ENCODE assay signal across 8 mouse cellular contexts in the genomic region with DNA sequence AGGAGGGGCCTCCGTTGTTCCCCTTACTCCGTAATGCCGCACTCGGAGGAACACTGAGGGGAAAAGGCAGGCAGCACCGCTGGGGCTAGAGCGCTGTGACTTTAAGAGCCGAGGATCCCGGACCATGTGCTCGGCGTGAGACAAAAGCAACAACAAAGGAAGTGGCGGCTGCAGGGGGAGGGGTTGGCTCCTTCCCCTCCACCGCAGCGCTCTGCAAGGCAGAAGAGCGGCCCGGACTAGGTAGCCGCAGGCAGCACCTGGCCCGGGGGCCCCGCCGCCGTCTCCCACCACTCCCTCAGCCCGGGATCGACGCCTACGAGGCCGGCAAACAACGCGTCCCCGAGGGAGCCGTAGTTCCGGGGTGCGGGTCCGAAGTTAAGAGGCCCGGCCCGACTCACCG. TPM values are rescaled to one million over a fixed set of nuclear protein-coding genes. Genes with fewer than 3 reads are reported as not detected.
DNase-seq lines count a peak whose midpoint lies in the region; ATAC-seq lines count a peak whose summit lies in the region.

No protein-coding gene starts in this region.

- H3K27ac ChIP-seq in brown adipose tissue, adult 24 weeks (replicated peaks; ENCODE audit: low read depth, low read length): peak overlapping the region; percentile 76

- peak; percentile 81 for DNase-seq in ES-CJ7 (ENCODE audit: low read depth, low spot score)
- DNase-seq in forelimb bud, embryonic 11.5 days (ENCODE audit: low read depth, low spot score): peak; percentile 76
- DNase-seq in layer of hippocampus, postnatal 10 days (ENCODE audit: low spot score in 2 of 2): peak; percentile 68 to 76
- peak; percentile 85 for DNase-seq in lung, postnatal 10 days
- peak; percentile 65 for DNase-seq in ovary, postnatal 10 days (ENCODE audit: low spot score)
- DNase-seq in thymus, postnatal 10 days (ENCODE audit: low spot score in 2 of 2): peak; percentile 86 to 87

- H3K4me3 ChIP-seq in brown adipose tissue, adult 24 weeks (ENCODE audit: insufficient read depth, low read depth, low read length): peak overlapping the region; percentile 93

- peak; percentile 63 to 72 for ATAC-seq in hematopoietic stem cell, adult 5-6 weeks (replicated peaks in 1 of 2; ENCODE audit: insufficient read depth in 1 of 2, low FRiP score in 2 of 2, low TSS enrichment in 1 of 2, low read depth in 1 of 2, poor library complexity in 2 of 2, severe bottlenecking in 2 of 2)

- peaks cover 16% of the 10 kb centered on the region for H3K4me1 ChIP-seq in brown adipose tissue, adult 24 weeks (ENCODE audit: control insufficient read depth, insufficient read depth, insufficient read length, low read length)

RNA-seq across cellular contexts. Expression of a gene that starts 6.6 kb away (rescaled TPM):
- polyA plus RNA-seq in brown adipose tissue, adult 24 weeks (2012; ENCODE audit: insufficient read depth, insufficient read length, missing spikeins): 46.7 and 49.4 TPM in 2 replicates
- total RNA-seq in hematopoietic stem cell, adult 5-6 weeks (2017): 24.5 and 44.4 TPM in 2 replicates
- total RNA-seq in layer of hippocampus, postnatal 10 days (2021): 100 to 1,000 TPM in 1 of 2 experiments, 10 to 100 TPM in 1; 95.0 to 114 TPM

RNA-seq across cellular contexts. Expression of a gene that starts 14.2 kb away (rescaled TPM):
- polyA plus RNA-seq in brown adipose tissue, adult 24 weeks (2012; ENCODE audit: insufficient read depth, insufficient read length, missing spikeins): not detected in 2 replicates
- total RNA-seq in hematopoietic stem cell, adult 5-6 weeks (2017): not detected in 2 replicates
- total RNA-seq in layer of hippocampus, postnatal 10 days (2021): under 1 TPM; 0.16 to 0.20 TPM

Comparison
In these comparisons a context has a peak if more than half of its experiments do, and no peak if none do; other contexts are left out.
1. Peak in every context shown above with its lines: DNase-seq, ATAC-seq, H3K4me3 ChIP-seq and H3K27ac ChIP-seq.